Mouse (Mus musculus) gastrocnemius, postnatal 14 days (tissue): Measurements from ENCODE around the gene Clstn1. TPM values are rescaled to one million over a fixed set of nuclear protein-coding genes. Genes with fewer than 3 reads are reported as not detected.

ENCODE experiments used
- DNase-seq: peaks from one replicate; pipeline ENCODE4 v3.0.0; 2021; ENCODE audit warnings: mixed read lengths
- intact Hi-C: fragments of 180-260 bp; cut with DNase I; formaldehyde crosslinking; loops from one replicate; pipeline ENCODE4 v1.15.1; 2025; ENCODE audit warnings: low total_unique reads
- total RNA-seq, 2 experiments: library from RNA; stranded (reverse); gene quantifications; 2 replicates each; pipeline ENCODE4 v1.2.3; 2021

Gene Clstn1
- total RNA-seq, 2 experiments from 2014 or later, result 42.0 to 56.1 TPM

DNA sequence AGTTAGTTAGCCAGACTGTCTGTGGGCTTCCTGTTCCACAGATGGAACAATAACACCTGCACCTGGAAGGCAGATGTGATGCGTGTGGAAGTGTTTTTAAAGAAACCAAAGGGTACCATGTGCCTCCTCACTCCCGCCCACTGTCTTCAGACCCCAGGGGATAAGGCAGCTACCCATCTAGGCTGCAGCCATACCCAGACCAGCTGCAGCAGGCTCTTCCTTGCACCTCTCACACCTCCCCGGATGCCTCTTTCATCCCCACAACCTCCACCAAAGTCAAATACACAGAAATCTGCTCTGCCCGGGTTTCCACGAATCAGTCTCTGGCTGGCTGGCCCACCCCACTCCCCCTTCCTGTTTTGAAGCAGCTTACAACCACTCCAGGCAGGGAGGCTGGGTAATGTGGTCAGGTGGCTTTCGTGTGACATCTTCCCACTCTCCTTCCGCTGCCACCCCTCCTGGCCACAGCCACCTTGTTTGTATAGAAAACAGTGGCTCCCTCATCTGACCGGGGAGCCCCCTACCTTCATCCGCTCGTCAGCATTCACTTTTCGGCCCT is 71.7 kb downstream of the Clstn1 start:
- intact Hi-C loops, result loop anchor here (2.0 kb wide), 1 partner anchor 53 kb away; no protein-coding TSS in a partner anchor
- no peak for DNase-seq

DNA sequence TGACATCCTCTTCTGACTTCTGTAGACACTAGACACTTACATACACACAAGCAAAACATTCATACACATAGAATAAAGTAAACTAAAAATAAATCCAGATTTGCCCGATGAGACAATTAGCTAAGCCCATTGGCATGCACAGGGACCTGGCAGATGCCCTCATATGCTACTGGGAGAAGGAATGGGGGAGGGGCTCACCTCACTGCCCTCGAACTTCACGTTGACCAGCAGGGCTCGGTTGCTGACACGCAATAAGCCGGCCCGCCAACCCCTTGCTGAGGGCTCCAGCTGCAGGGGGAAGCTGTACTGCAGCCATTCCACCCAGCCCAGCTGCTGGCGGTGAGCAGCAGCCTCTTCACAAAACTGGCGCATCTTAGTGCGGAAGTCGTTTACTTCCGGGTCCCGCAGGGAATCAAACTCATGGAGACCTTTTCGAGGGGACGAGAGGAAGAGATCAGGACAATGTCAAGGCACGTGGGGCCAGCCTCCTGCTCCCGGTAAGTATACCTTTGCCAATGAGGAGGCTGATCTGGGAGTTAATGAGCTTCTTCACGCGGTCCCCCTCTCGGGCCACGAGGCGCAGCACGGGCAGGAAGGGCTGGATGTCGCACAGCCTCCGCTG is 73.3 kb downstream of the Clstn1 start:
- intact Hi-C loops, result loop anchor here (2.0 to 5.0 kb wide), 2 partner anchors 38 to 51 kb away; no protein-coding TSS in a partner anchor
- no peak for DNase-seq

DNA sequence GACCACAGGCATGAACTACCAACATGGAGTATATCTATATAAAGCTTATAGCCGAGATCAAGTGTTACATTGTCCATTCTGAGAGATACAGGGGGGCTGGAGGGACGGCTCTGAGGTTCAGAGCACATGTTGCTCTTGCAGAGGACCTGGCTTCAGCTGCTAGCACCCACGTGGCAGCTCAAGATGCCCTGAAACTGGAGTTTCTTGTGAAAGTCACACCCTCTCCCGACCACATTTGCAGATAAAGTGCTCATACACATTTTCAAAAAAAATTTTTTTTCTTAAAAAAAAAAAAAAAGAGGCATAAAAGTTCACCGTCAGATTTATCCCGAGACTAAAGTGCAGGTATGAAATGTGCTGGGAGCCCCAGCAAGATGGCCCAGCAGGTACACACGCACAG is 74.3 kb downstream of the Clstn1 start:
- DNase-seq, result no peak
- intact Hi-C loops, result loop anchor here (5.0 kb wide), 1 partner anchor 37 kb away; no protein-coding TSS in a partner anchor

DNA sequence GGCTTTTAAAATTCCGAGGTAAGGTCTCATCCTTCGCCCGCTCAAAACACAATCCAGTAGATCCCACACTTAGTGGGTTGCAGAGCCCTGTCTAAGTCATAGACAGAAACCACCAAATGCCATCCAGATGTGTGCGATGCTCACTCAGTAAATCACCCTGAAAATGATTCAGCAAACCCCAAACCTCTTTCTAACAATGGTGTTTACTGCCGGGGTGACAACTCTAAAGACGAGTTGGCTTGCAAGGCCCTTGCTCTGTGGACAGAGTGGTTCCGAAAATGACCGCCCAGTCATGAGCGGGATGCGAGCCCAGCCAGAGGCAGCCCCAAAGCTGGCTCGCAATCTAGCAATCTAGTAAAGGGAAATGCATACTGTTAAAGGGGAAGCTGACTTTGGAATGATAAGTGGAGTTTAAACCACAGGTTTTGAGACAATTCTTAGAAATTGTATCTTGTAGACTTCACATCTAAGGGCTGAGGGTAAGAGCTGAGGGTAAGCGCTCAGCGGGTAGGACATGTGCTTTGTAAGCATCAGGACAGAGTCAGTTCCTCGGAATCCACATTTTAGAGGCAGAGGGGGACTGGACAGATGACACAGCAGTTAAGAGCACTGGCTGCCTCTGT is 75.8 kb downstream of the Clstn1 start:
- no peak for DNase-seq
- intact Hi-C loops, result loop anchor here (5.0 kb wide), 1 partner anchor 35 kb away; no protein-coding TSS in a partner anchor

DNA sequence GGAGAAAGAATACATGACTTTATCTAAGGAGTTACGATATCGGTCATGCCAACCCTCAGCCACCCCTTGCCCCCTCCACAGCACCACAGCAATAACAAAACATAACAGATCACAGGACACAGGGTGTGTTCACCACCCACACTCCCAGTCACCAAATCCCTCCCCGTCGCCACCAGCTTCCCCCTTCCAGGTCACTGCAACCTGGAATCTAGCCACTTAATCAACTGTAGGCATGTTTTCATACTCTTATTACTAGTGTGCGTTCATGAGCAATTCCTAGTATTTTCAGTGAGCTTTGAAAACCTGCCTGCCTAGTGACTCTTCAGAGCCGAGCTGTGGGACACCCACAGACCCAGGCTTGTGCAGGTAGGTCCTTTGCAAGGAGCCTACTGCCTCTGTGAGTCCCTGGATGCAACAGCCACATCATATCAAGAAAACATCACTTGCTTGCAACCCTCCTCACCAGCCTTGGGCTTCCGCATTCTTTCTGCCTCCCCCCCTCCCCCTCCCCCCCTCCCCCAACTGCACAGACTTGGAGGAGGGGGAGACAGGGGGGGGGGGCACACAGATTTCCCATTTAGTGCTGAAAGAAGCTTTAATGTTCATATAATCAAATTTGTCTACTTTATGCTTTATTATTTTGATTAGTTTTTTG is 77.7 kb downstream of the Clstn1 start:
- intact Hi-C loops, result loop anchor here (5.0 kb wide), 1 partner anchor 33 kb away; no protein-coding TSS in a partner anchor

DNA sequence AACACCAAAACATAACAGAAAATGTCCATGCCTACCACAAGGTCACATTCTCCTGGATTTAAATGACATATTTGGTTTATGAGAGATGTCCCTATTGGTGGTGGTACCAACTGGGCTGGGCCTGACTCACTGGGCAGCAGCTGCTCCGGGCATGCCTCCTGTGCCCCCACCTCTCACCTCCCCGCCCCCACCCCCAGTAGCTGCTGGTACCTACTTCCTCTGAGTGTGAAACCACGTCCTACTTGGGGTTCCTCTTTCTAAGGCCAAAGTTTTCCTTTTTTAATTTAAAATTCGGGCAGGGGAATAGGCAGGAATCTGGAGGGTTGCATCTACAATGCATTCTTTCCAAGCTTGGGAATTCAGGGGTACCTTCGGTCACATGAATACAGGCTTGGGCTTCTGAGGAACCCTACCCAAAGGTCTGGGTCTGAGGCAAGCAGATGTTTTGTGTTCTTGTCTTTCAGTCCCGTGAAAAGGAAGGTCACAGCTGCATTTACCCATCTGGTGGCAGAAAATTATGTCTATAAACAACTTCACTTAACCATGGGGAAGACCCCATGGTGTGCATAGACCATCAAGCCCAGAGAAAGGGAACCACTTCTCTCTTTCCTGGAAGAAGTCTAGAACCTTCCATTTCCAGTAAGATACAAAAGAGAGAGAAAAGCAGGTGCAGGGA is 78.9 kb downstream of the Clstn1 start:
- DNase-seq, result no peak
- intact Hi-C loops, result no loop called here

More for the DNA sequence above, 77.7 kb downstream of the Clstn1 start:
- DNase-seq, result no peak

DNA sequence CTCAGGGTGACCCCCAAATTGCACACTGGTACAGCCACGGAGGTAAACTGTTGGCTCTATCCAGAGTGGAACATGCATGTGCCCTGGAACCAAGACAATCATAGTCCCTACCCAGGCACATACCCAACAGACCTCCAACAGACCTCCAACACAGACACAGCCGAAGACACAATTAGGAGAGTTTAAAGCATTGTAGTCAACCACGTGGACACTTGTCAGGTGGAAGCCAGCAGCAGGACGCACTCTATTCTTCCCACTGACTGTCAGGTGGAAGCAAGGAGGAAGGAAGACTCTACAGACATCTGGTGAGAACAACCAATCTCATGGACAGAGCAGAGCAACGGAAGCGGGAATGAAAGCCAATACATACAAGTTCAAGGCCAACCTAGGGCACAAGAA is 79.4 kb downstream of the Clstn1 start:
- intact Hi-C loops, result no loop called here
- no peak for DNase-seq

DNA sequence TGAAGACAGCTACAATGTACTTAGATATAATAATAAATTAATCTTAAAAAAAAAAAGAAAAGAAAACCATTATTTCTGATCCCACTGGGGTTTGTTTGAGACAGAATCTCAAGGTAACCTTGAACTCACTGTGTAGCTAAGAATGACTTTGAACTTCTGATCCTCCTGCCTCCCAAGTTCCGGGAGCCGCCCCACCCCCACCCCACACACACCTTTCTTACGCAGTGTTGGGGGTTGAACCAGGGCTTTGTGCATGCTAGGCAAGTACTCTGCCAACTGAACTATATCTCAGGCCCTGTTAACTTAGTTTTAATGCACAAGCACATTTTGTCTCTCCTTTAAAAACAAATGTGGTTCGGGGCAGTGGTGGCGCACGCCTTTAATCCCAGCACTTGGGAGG is 84.9 kb downstream of the Clstn1 start:
- no peak for DNase-seq
- intact Hi-C loops, result no loop called here

DNA sequence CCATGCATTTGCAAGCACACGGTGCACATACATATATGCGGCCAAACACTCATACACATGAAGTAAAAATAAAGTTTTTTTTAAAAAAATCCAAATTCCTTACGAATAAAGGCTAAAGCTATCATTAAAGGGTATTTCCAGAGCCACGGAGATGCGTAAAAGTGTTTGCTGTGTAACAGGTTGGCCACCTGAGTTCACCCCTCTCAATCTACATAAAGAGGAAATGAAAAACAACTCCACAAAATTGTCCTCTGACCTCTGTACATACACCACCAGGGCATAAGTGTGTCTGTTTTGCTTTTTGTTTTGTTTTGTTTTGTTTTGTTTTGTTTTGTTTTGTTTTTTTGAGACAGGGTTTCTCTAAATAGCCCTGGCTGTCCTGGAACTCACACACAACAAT is 86.5 kb downstream of the Clstn1 start:
- no peak for DNase-seq
- intact Hi-C loops, result no loop called here

DNA sequence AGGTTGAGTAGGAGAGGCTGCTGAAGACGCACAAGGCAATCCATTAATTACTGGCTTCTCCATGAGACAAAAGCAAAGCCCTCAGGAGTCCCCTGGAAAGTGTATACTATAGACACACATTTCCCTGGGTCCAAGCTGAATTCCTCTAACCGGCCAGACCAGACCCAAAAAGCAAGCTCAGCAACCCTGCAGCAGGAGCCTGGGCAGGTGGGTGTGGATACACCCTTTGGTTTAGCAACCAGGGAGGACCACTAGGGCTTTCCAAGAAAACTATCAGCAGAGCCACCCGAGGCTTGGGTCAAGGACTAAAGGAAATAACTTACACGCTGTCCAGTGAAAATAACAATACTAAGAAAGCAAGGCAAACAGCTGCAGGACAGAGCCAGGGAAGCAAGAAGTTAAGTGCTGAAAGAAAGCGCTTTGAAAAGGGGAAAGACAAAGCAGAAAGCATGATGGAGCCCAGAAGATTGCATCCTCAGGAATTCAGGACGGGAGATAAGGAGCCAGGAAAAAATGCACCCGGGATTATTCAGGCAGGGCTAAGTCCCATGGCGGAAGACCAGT is 88.6 kb downstream of the Clstn1 start:
- no peak for DNase-seq
- intact Hi-C loops, result no loop called here

DNA sequence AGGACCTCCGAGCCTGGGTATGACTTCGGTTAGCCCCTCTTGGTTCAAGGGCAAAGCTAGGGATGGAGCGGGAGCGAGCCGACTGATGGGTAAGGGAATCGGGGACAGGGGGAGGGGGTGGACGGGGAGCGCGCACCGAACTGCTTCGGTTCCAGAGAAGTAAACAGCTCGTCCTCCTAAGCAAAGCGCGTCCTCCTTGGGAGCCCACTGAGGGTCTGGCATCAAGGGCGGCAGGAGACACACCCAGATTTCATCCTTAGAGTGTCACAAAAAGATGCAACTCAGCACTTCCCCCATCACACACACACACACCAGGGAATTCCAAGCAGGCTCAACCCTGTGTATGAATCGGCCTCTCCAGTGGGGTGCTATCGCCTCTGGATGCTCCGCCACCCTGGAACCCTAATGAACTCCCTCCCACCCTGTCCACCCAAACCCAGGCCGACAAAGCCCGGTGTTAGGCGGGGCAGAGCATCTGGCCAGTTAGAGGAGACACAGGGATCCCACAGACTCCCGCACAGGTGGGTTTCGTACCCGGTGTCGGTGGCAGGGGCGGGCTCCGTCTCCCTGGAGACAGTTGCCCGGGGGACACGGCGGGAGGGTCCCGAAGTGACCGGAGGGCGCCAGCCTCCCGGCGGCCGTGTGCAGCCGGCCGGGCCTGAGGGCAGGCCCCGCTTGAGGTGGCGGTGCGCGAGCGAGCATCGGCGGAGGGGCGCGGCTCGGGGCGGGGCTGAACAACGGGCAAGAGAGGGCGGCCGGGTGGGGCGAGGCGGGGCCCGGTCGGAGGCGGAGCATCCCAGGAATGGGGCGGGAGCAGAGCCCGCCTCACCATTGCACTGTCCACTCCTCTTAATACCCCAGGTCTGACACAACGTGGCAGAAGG is 89.4 kb downstream of the Clstn1 start:
- peak; percentile 87 for DNase-seq
- intact Hi-C loops, result no loop called here

DNA sequence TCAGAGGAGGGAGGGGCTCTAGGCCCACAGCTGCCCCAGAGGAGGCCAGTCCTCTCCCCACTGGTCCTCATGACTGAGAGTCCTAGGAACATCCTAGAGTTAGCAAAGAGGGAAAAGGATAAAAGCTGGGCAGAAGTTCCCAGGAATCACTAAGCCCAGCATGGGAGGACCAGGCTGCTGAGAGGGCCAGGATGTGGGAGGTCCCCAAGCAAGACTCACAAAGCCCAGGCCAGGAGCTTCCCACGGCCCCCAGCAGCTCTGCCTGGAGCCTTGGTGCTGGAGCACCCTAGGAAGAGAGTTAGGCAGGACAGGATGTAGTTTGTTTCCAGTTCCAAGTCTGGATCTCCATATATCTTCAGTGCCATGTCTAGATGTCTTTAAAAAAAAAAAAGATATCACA is 91.7 kb downstream of the Clstn1 start:
- no peak for DNase-seq
- intact Hi-C loops, result no loop called here

DNA sequence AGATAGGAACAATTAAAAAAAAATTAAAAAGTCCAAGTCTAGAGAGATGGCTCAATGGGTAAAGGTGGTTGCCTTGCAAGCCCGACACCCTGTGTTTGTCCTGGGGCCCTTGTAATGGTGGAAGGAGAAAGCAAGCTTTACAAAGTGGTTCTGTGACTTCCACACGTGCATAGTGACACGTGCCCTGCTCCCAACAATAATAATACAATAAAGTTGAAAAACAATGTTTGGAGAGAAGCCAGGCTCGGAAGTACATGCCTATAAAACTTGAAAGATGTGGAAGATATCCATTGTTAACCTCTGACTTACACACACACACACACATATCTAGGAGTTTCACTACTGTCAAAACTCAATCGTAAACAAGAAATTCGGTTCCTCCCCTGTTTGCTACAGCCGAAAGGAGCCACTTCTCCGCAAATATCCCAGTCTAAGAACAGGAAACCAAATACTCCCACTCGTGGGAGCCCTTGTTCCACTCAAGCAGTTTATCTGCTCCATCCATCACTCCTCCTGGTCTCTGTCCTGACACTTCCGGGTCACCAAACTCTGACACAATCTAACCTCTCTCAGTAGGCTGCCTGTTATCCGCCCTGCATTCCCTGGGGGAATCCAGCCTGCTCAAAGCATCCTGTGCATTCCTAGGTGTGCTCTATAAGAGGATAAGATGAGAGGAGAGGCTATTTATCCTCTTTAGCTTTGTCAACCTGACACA is 92.9 kb downstream of the Clstn1 start:
- intact Hi-C loops, result no loop called here

DNA sequence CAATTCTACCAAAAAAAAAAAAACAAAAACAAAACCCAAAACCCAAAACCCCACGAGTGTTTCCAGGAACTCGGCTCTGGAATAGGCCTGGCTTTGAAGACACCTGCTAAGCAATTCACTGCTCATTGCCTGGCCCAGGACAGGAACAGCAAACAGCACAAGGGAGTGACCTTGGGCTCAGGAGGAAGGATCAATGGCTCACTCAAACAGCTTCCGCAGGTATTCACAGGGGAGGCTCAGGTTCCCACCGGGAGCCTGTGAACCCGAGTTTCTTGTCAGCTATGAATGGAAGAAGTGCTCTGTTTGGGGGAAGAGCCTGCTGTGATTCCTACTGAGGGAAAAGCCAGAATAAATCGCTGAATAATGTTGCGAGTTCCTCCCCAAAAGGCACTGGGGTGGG is 97.6 kb downstream of the Clstn1 start:
- no peak for DNase-seq
- intact Hi-C loops, result no loop called here

More for the DNA sequence above, 92.9 kb downstream of the Clstn1 start:
- no peak for DNase-seq

DNA sequence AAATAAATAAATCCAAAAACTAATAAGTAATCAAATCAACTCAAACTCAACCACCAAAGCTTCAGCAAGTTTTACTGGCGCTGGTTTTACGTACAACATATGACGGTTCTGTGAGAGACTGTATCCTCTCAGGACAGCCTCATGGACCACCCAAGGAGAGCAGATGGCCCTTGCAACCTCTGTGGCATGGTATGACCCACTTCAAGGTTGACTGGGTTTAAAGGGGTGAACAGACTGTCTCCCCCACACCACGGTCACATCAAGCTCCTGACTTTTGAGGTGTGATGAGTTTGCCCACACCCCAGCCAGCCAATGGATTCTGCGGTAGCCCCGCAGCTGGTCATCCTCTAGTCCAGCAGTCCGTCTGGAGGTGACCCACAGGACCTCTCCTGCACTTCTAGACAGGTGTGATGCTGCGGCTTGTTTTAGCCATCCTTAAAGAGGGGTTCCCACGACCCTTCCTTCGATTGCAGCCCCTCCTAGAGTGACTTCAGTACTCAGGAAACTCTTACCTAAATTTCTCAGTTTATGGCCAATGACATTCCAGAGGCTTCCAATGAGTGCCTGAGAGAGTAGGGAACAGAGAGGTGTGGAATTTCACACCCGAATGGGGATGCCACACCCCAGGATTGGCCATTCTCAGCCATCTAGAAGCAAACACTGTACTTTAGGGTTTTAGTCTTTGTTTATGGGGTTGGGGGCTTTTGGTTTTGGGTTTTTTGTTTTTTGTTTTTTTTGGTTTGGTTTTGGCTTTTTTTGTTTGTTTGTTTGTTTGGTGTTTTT is 98.8 kb downstream of the Clstn1 start:
- no peak for DNase-seq

DNA sequence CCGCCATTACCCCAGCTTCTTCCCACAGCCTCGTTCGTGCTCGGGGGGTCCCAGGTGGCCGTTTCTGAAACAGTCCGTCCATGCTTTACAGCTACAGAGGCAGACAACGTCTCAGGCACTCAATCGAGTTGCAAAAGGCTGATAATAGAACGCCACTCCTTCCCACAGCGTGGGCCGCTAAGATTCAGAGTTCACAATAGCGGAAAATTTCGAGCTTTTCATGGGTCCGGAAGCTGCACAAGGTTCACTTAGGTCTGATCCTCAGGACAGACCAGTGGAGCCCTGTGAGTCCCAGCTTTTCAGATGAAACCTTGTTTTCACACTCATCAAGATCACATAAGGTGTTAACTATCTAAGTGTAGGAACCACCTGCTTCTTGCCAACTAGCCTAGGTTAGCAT is 102.6 kb downstream of the Clstn1 start:
- intact Hi-C loops, result no loop called here
- no peak for DNase-seq

More for the DNA sequence above, 98.8 kb downstream of the Clstn1 start:
- intact Hi-C loops, result no loop called here
